Mouse (Mus musculus) cerebellum, adult (tissue): Measurements from ENCODE around the gene Scaper.

Experiments used
- ATAC-seq: cut with Nextera tagmentation; 2 replicates; pipeline ENCODE4 v1.9.2; 2017; ENCODE audit warnings: mild to moderate bottlenecking, moderate library complexity, mixed read lengths; ENCODE audit not compliant: insufficient number of reproducible peaks, low FRiP score, low TSS enrichment

The Scaper gene

GRCm38 (mm10) chr9:55541681-55542365 lies 396.1 kb downstream of the Scaper start:
- ATAC-seq: no peak

- ATAC-seq: no peak
These were observed 397.0 kb downstream of the Scaper start for GRCm38 (mm10) chr9:55540888-55541287.

- ATAC-seq: no peak
These were observed 397.5 kb downstream of the Scaper start for GRCm38 (mm10) chr9:55540391-55540770.

GRCm38 (mm10) chr9:55539661-55540390 lies 398.1 kb downstream of the Scaper start:
- ATAC-seq: no peak

- no peak for ATAC-seq
These were observed 398.9 kb downstream of the Scaper start for GRCm38 (mm10) chr9:55539006-55539405.

- no peak for ATAC-seq
These were observed 399.5 kb downstream of the Scaper start, which contains the start of gene Isl2 for GRCm38 (mm10) chr9:55538377-55538776. Gene Isl2, plus strand, starts transcription at chr9:55538672.

GRCm38 (mm10) chr9:55535907-55536306 lies 402.0 kb downstream of the Scaper start:
- no peak for ATAC-seq

GRCm38 (mm10) chr9:55525716-55526115 lies 412.2 kb downstream of the Scaper start:
- ATAC-seq: no peak

- ATAC-seq: peak; percentile 100
These were observed 425.8 kb downstream of the Scaper start, which contains the start of gene Etfa for GRCm38 (mm10) chr9:55512027-55512543. Gene Etfa, minus strand, starts transcription at chr9:55512243.

- peak; percentile 59 for ATAC-seq
These were observed 426.4 kb downstream of the Scaper start for GRCm38 (mm10) chr9:55511521-55511993.

- ATAC-seq: no peak
These were observed 427.2 kb downstream of the Scaper start for GRCm38 (mm10) chr9:55510651-55511235.

GRCm38 (mm10) chr9:55509731-55510130 lies 428.2 kb downstream of the Scaper start:
- ATAC-seq: no peak

- ATAC-seq: no peak
These were observed 429.2 kb downstream of the Scaper start for GRCm38 (mm10) chr9:55508701-55509100.

GRCm38 (mm10) chr9:55507922-55508321 lies 430.0 kb downstream of the Scaper start:
- ATAC-seq: no peak
